Mouse (Mus musculus) left cerebral cortex, adult 11 months (tissue): ENCODE results near the gene Tctex1d4.

Experiments used
- DNase-seq: peaks from one replicate; pipeline ENCODE4 v3.0.0; 2022; ENCODE audit warnings: low spot score

The Tctex1d4 gene

DNA sequence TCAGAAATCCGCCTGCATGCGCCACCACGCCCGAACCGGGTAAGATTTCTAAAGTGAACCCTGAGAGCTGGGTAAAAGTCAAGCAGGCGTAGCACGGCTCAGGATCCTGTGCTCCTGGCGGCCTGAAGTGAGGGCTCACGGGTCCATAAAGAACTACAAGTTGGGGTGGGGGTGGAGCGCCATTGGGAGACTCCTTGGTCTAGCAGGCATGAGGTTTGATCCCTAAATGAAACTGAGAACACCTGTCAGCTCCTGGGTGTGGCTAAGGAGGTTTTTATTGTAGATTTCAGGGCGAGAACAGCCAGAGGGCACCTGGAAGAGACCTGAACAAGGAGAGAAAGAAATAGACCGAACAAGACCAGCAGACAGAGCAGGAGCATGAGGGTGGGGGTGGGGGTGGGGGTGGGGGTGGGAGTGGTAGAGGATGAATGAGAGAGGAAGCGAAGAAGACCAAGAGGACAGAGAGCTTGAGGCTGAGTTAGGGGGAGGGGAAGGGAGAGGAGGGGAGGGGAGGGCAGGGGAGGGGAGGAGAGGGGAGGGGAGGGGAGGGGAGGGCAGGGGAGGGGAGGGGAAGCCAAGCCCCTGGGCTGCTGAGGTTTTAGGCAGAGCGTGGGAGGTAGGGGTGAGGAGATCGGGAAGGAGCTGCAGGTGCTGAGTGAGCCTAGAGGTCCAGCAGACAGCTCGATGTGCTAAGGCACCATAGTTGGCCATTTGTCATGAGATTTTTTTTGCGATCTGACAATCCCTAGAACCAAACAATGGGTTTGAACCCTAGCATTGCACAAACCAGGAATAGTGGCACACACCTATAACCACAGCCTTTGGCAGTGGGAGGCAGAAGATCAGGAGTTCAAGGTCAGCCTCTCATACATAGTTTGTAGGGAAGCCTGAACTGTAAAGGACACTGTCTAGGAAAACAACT is 12.0 kb downstream of the Tctex1d4 start:
- no peak for DNase-seq

DNA sequence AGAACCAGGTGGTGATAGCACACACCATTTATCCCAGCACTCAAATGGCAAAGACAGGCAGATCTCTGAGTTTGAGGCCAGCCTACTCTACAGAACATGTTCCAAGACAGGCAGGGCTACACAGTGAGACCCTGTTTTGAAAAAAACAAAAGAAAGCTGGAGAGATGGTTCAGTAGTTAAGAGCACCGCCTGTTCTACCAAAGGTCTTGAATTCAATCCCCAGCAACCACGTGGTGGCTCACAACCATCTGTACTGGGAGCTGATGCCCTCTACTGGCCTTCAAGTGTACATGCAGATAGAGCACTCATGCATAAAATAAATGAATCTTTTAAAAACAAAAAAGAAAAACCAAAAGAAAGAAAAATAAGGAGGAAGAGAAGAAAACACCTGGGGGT is 12.6 kb downstream of the Tctex1d4 start:
- no peak for DNase-seq

DNA sequence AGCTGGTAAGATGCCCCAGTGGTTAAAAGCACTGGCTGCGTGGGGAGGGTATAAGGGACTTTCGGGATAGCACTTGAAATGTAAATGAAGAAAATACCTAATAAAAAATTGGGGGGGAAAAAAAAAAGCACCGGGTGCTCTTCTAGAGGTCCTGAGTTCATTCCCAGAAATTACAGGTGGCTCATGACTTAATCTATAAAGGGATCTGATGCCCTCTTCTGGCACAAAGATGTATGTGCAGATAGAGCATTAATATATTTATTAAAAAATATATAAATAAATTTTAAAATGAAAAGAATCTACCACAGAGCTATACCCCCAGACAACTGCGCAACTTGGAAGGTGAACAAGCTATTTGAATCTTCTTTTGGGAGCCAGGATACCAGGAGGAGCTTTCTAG is 14.0 kb downstream of the Tctex1d4 start:
- DNase-seq = no peak

DNA sequence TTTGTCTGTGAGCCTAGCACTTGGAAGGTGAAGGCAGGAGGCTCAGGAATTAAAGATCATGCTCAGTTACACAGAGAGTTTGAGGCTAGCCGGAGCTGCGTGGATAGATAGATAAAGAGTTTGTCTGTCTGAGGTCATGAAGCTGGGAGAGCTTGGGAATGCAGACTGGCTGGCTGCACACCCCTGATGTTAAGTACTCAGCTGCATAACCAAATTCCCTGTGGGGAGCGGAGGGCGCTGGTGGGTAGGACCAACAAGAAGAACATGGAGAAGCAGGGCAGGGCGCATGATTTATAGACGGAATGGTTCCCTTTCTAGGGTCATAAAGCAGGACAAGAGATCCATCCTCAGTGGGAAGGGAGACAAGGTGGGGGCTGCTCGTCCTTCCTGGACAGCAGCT is 16.4 kb downstream of the Tctex1d4 start:
- DNase-seq = no peak

DNA sequence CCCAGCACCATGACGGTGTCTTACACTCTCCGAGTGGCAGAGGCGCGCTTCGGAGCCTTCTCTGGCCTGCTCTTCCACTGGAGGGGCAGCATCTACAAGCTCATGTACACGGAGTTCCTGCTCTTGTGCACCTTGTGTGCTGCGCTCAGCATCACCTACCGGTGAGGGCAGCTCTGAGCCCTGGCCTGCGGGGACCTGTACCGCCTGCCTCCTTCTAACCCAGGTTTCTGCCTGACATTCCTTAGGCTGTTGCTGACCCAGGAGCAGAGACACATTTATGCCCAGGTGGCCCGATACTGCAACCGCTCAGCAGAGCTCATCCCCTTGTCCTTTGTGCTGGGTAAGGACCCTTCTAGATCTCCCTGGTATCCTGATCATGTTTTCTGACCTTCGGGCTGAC is 18.7 kb downstream of the Tctex1d4 start:
- DNase-seq = no peak

DNA sequence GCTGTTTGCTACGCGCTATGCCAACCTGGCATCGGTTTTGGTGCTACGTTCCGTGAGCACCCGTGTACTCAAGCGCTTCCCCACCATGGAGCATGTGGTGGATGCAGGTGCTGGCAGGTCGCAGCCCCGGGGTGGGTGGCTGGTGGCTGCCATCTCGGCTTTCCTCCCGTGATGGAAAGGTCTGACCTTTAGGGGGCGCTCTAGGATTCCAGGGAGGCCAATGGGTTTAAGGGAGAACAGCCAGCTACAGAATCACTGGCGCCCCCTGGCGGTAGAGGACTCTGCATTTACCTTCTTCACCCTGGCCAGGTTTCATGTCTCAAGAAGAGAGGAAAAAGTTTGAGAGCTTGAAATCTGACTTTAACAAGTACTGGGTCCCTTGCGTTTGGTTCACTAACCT is 19.6 kb downstream of the Tctex1d4 start:
- peak; percentile 80 for DNase-seq

DNA sequence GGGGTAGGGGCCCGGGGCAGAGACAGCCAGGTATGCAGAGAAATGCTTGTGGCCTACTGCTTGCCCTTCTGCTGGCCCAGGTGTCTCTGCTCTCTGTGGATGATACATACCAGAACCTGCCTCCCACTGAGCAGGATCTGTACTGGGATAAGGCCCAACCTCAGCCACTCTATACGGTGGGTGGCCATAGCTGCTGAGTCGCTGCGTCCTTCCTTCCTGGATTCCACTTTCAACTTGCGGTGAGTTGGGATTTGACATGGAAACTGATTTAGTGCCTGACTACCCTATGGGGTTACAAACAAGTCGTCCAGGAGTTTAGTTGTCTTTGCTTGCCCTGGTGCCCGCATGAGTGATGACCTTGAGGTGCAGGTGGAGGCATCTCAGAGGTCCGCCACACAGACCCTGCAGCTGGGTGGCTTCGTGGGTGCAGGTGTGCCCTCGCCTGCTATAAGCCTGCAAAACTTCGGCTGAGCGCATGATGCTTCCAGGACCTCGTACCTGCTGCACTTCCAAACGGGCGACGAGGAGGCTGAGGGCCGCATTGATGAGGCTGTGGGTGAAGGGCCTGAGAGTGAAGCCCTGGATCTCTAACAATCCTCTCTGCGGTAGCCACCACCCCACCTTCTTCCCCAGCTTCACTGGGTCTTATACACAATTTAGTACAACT is 21.6 kb downstream of the Tctex1d4 start:
- no peak for DNase-seq

DNA sequence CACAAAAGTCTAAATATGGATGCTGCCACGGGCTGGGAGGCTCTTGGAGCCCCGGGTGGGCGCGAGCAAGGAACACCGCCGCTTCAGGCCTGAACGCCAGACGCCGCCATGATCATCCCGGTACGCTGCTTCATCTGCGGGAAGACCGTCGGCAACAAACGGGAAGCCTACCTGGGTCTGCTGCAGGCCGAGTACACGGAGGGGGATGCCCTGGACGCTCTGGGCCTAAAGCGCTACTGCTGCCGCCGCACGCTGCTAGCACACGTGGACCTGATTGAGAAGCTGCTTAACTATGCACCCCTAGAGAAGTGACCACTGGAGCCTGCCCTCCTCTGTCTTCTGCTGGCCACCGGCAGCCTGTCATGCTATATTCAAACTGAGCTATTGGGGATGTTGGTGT is 22.2 kb downstream of the Tctex1d4 start:
- no peak for DNase-seq

DNA sequence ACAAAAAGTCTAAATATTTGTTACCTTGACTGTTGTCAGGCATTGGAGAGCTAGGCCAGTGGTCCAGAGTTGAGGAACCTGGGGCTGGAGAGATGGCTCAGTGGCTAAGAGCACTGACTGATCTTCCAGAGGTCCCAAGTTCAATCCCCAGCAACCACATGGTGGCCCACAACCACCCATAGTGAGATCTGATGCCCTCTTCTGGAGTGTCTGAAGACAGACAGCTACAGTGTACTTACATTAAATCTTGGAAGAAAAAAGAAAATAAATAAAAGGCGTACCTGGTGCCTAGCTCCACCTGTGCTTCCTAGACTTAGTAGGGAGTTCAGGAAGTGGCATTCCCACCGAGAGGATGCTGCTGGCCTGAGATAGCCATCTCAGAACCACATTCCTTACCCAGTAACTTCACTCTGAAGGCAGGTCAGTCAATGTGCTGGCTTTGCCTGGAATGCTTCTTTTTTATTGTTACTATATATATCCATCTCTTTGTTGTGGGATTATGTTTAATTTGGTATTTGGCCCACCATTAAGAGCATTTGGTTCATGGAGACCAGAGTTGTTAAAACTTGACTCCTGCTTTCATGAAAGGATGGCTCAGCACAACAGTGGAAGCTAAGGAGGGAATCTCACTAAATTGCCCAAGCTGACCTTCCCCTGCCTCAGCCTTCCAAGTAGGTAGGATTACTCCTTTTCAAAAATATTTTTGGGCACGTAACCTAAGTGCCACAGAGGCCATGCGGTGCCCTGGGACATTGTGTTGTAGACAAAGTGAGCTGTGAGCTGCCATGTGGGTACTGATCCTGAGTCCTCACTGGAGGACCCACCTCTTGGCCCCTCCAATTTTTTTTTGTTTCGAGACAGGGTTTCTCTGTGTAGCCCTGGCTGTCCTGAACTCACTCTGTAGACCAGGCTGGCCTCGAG is 23.0 kb downstream of the Tctex1d4 start:
- DNase-seq = no peak

DNA sequence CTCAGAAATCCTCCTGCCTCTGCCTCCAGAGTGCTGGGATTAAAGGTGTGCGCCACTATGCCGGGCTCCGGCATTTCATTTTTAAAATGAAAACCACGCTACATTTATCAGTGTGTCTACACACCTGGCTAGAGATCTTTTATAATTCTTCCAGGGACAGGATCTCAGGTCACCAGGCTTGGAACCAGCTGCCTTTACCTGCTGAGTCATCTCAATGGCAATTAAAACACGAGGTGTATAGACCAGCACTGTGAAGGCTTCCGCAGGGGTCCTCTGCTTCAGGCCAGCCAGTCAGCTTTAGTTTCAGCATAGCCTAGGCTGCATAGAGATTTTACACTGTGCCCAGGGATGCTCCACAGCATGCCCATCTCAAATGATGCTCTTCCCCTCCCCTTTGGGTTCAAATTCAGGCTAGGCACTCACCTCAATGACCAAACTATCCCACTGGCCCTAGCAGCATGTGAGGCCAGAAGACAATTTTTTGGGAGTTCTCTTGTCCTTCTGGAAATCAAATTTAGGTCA is 23.7 kb downstream of the Tctex1d4 start:
- no peak for DNase-seq

DNA sequence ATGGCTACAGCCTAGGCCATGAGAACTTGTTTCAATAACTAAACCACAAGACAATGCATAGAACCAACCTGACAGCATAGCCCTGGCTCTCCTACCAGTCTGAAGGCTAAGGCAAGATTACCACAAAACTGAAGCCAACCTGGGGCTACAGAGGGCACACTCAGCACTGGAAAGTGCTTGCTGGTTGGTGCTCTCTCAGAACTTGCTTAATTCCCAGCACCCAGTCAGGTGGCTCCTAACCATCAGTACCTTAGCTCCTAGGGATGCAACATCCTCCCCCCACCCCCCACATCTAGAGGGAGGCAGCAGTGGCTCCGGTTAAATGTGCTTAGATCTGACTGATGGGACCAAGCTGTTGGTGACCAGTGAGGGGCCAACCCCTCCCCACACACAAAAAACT is 24.8 kb downstream of the Tctex1d4 start:
- no peak for DNase-seq

DNA sequence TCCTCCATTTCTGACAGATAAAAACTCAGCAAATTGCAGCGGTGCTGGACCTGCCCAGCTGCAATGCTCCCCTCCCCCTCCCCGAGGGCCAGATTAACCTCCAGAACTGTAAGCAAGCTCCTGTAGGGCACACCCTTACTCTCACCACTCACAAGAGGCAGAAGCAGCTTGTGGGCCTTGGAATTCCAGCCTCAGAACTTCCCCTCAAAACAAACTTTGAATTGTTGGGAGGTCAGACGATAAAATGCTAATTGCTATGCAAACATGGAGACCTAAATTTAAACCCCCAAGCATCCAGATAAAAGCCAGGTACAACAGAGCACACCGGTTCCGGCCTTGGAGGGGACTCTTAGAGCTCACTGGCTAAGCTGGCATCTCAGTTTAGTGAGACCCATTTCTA is 26.1 kb downstream of the Tctex1d4 start:
- no peak for DNase-seq

DNA sequence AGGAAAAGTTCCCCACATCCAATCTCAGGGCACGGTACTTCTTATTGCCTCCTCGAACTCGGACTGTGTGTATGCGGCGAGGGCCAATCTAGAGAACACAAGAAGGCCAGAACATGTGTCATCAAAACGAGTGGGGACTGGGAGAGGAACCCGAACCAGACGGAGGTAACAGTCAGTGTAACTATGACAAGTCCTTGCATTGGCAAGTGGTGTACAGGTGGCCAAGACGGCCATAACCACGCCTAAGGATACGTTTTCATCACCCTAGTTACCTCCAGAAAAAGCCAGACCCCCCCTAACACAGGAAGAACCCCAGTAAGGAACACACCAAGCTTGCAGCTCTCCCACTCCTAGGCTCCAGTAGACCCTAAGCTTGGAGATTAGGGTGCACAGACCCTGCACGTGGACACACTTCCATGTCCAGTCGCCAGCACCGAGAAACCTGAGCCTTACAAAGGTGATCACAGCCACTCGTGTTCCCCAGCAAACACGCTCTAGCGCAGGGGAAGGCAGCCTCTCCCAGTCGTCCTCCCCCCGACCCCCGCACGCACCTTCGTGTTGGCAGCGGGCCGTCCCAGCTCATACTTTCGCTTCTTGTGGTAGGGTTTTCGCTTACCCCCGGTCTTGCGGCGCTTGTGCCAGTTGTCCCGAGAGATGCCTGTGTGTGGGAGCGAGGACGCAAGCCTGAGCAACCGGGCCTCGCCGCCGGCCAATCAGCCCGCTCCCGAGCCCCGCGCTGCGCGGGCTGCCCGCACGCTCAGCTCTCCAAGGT is 28.6 kb downstream of the Tctex1d4 start:
- no peak for DNase-seq

DNA sequence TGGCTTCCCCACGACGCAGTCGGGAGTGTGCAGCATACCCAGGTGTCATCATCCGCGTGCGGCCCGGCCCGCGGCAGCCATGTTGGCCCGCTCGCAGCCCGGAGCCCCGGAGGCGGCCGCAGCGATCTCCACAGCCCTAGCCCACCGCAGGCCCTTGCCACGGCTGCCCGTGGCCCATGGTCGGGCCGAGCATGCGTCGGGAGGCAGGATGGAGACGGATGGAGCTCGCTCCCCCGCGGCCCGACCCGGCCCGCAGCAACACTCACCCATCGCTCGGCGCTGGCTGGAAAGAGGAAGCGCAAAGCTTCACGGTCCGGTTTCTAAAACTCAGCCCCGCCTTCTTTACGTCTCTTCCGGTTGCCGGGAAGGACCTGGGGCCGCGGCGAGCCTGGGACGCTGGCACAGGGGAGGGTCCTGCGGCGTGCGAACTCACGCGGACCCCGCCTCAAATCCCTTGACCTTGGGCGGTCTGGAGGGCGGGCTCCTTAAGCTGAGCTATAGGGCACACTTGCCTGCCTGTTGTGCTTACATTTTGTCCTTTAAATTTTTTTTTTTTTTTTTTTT is 29.3 kb downstream of the Tctex1d4 start, which contains the start of gene Rps8:
Rps8 (minus strand) TSS at position 452 of the 564 bp plus-strand sequence.
- peak; percentile 70 for DNase-seq

DNA sequence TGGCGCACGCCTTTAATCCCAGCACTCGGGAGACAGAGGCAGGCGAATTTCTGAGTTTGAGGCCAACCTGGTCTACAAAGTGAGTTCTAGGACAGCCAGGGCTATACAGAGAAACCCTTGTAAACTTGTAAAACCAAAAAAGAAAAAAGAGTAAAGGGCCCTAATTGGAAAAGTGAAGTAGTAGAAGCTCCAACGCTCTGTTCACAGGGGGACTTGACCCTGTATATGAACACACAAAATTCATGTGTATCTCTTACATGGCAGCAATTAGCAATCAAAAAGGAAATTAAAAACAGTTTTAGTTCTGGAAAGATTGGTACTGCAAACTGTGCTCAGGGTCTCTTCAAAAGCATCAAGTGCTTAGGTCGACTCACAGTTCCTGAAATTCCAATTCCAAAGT is 29.8 kb downstream of the Tctex1d4 start:
- no peak for DNase-seq

DNA sequence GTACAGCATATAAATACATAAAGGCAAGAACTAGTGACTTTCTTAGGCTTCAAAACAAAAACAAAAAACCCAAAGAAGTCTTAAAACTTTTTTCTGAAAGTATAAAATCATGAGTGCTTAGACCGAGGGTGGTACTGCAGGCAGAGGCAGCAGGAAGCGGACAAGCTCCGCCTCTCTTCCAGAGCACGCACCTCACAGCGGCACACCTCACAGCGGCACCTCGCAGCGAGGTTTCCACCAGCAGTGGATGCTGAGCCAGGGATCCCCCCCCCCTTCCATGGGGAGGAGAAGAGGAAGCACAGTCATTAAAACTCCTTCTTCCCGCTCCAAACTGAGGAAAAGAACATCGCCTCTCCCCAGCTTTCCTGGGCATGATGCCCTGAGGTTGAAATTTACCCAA is 33.1 kb downstream of the Tctex1d4 start:
- no peak for DNase-seq

DNA sequence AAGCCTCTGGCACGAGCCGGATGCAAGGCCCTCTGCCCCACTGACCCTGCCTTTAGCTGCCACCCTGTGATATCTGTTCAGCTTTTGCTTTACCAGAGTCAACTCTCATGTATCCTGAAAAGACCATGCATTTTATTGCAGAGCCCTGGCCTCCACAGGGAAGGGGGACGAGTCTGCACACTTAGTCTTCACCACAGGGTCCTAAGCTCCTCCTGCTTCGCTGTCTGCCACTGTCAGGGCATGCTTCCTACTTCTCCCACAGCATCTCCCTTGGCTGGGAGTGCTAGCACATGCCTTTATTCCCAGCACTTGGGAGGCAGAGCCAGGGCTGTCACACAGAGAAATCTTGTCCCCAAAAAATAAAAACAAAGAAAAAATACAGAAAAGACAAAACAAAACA is 34.6 kb downstream of the Tctex1d4 start:
- no peak for DNase-seq

DNA sequence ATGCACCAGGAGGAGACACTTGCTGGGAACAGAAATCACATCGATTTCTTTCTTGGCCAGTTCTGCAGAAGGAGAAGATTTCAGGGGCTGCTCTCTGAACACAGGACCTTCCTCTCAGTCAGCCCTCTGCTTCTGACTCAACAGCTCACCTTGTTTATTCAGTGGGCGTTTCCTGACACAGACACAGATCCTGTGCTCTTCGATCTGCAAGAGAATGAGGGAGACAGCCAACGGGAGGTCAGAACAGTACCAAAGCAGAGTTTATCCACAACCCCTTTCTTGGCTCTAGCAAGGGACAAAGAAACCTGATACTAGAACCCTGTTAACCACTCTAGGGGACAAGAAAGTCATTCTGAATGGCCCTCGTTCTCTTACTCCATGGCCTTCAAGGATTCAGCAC is 43.3 kb downstream of the Tctex1d4 start:
- DNase-seq = no peak
